Mouse (Mus musculus): ENCODE measurements around the gene Begain.

Begain gene

GRCm38 (mm10) chr12:109053020-109053806 is 14.8 kb downstream of the Begain start:
- DNase-seq (ENCODE audit: low spot score), result no peak

DNA sequence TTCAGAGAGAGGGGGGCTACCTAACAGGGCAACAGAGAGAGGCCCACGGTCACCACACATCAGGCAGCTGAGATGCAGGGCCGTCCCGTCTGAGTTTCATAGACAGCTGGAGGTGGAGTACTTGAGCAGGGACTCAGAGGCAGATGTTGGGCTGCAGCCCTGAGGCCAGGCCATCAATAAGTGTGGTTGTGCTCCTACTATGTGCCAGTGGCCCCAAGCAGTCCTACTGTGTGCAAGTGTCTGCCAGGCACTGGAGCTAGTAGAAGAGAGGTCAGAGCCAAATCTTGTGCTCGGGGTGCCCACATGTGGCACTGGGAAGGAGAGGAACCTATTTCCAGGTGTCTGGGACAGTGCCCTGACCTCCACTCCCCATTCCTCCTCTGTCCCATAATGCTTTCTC is 18.1 kb downstream of the Begain start:
- no peak for DNase-seq (ENCODE audit: low spot score)

- no peak for DNase-seq (ENCODE audit: low spot score)
Observed at GRCm38 (mm10) chr12:109045581-109045980, 22.4 kb downstream of the Begain start.

GRCm38 (mm10) chr12:109044497-109044896 is 23.5 kb downstream of the Begain start:
- no peak for DNase-seq (ENCODE audit: low spot score)

DNA sequence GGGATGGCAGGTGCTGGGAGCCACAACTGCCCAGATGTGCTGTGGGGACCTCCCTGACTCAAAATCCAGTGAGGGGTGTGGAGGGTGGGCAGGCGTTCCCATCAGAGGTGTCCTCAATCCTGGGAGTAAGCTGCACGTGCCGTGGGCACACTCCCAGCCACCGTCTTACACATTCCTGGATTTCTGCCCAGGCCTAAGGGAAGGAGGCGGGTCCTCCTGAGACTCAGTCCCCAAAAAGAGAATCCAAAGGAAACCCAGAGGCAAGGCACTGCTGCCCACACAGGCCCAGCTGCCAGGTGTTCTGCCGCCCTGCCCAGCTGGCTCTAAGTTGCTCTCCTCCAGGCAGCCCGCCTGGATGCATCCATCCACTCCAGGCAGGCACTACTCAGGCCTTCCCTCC is 28.7 kb downstream of the Begain start:
- DNase-seq (ENCODE audit: low spot score), result no peak

DNA sequence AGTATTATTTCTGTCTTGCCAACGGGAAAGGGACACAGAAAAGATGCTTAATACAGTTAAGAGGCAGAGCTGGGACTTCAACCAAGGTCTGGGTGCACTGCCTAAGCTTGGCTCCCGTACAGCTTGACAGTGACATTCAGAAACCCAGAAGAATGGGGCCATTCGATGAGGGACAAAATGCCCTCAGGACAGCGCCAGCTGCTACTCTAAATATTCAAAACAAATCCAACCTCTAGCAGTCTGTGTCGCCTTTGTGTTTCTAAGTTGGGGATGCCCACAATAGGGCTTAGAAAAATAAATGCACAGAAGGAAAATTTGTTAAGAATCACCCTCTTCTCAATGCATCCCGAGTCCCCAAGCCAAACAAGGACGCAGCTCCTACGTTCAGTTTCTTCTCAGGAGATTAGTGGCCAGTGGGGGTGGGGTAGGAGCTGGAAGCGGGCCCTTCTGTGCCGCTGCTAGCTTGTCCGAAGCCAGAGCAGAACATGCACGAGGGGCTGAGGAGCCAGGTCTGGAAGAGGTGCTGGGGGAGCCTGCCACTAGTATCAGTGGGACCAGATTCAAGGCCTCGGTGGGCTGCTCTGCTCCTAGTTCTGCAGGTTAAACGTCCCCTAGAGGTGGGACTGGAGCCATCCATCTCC is 29.7 kb downstream of the Begain start:
- DNase-seq (ENCODE audit: low spot score), result no peak

DNA sequence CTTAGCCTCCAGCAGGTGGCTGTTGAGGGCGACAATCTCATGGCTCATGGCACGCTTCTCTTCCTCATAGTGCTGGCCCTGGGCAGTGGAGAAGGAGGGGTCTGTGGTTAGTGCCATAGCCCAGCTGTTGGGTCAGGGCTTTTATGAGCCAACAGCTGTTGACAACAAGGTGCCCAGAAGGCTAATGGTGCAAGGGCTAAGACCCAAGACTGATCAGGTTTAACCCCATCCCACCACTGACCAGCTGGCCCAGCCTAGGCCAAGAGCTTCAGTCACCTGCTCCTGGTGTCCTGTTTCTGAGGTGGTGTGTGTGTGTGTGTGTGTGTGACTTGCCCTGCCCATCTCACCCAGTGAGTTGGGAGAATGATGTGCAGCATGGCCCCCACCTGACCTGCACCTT is 31.0 kb downstream of the Begain start:
- no peak for DNase-seq (ENCODE audit: low spot score)

DNA sequence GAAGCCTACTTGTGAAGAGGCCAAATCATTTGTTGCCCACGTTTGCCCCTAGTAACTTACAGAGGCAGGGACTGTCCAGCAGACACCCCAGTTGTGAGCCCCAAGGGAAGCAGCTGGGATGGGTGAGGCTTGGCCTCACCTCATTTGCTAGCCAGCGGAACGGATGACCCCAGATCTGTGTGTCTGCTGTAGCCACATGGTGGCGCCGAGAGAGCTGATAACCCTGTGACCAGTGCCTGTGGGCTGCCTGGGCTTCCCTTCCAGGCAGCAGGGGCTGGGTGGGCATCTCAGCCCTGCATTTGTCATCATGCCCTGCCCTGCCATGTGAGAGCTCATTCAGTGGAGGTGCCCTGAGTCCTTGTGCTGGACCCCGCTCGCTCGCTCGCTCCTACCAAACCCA is 44.2 kb downstream of the Begain start:
- DNase-seq (ENCODE audit: low spot score), result no peak

- no peak for DNase-seq (ENCODE audit: low spot score)
Observed at GRCm38 (mm10) chr12:109022966-109023365, 45.1 kb downstream of the Begain start.

DNA sequence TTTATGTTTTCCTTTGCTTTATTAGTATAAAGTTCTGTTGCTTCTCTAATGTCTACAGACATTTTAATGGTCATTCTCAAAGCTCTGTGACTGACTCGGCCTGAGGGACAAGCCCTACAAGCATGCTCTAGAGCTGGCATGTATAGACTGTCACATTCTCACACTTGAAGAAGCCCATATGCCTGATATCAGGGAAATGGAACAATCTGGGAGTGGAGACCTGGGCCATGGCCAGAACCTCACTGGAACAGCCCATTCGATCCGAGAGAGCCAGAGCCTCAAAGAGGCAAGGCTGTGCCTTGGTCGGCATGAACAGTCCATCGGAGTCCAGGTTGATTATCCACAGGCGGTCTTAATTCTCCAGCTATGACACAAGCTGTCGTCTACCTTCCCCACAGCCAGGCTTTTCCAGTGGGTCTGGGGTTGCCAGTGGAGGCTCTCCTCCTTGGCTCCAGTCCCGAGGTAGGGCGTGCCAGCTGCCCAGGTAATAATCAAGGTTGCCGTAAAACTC is 45.8 kb downstream of the Begain start:
- no peak for DNase-seq (ENCODE audit: low spot score)

- DNase-seq (ENCODE audit: low spot score), result no peak
Observed at GRCm38 (mm10) chr12:109010070-109010649, 57.9 kb downstream of the Begain start.

DNA sequence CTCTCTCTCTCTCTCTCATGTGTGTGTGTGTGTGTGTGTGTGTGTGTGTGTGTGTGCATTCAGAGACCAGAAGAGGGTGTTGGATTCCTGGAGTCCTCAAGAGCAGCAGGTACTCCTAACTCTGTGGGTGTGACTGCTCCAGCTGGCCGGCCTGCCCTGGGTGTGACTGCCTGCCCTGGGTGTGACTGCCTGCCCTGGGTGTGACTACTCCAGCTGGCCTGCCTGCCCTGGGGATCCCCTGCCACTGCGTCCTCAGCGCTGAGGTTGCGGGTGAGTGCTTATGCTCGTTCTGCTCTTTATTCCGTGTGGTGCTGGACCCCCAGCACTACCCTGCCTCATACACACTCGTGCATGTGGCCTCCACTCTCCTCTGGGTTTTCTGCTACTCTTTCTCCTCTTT is 65.0 kb downstream of the Begain start:
- no peak for DNase-seq (ENCODE audit: low spot score)

GRCm38 (mm10) chr12:108997249-108997648 is 70.8 kb downstream of the Begain start:
- DNase-seq (ENCODE audit: low spot score), result no peak

DNA sequence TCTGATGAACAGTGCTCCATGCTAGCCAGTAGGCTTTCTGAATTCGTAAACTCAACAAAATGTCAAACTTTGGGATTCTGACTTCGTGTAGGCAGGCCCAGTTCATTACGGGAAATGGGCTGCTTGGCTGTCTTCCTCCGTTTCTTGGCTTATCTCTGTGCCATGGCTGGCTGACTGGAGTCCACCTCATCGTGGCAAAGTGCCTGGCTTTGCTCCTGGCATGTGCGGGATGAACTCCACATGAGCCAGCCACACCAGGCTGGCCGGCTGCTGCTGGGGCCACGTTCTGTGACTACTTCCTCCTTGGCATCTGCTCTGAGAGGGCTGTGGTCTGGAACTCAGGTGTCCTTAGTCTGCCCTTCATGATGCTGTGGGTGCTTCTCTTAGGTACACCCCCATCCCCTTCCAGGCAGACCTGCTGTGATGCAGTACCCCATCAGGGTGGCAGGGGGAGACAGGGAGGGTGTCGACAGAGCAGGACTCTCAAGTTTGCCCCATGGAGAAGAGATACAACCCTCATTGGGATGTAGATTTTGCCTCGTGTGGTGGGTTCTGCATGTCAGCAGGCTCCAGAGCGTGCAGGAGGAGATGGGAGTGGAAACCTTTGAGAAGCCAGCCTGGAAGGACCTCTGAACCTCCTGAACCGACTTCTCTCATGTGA is 71.9 kb downstream of the Begain start:
- DNase-seq (ENCODE audit: low spot score), result no peak

DNA sequence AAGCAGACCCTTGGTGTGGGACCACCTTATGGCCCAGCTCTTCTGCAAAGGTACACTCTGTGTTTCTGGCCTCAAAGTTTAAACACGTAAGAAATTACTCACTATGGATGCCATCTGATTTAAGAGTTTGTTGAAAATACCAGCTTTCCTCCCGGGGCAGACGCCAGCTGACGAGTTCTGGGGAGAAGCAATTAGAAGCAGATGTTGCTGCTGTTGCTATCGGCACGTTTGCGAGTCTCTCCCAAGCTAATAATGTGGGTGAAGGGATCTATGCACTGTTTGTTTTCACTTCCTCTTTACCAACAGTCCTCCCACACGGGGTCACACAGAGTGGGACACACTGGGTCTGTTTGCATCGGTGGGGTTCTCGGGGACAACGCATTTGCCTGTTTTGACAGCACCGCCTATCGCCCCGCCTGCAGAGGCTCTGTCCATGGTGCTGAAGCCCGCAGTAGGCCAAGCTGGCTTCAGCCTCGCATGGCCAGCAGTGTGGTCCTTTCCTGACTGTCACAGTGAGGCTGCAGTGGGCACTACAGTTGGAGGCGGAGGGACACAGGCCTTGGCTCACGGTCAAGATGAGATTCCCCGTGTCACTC is 73.5 kb downstream of the Begain start:
- peak; percentile 60 for DNase-seq (ENCODE audit: low spot score)

GRCm38 (mm10) chr12:108993046-108993445 is 75.0 kb downstream of the Begain start:
- DNase-seq (ENCODE audit: low spot score), result no peak

DNA sequence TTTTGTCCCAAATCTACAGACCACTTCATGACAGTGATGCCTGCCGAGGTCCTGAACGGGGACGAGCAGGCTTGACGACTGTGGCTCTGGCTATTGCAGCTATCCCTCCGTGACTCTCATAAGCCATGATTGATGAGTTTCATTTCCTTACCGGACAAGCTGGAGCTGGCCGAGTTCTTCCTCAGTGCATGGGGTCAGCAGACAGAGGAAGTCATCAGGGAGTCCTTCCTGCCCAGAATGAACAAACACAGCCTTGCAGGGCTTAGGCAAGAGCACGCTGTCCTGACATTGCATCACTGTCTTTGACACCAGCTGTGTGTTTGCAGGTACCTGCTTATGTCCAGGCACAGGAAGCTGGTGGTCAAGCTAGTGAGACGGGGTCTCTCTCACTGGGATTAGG is 77.6 kb downstream of the Begain start:
- peak; percentile 9 for DNase-seq (ENCODE audit: low spot score)

- DNase-seq (ENCODE audit: low spot score), result no peak
Observed at GRCm38 (mm10) chr12:108987448-108987847, 80.6 kb downstream of the Begain start.

DNA sequence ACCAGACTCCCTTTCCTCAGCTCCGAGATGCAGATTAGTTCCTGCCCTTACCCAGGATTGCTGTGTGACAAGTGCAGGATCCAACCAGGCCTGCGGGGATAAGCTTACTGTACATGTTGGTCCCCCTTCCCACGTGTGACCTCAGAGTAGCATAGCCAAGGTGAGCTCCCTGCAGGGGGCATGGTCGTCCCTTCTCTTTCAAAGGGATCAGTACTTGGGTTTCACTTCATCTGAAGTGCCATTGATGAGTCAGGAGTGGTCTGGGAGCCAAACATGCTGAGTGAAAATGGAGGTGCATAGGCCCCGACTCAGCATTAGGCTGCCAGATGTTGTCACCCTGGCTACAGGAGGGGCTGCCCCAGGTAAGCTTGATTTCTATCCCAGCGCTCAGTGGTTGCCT is 83.0 kb downstream of the Begain start:
- no peak for DNase-seq (ENCODE audit: low spot score)

- no peak for DNase-seq (ENCODE audit: low spot score)
Observed at GRCm38 (mm10) chr12:108984471-108984870, 83.5 kb downstream of the Begain start.

DNA sequence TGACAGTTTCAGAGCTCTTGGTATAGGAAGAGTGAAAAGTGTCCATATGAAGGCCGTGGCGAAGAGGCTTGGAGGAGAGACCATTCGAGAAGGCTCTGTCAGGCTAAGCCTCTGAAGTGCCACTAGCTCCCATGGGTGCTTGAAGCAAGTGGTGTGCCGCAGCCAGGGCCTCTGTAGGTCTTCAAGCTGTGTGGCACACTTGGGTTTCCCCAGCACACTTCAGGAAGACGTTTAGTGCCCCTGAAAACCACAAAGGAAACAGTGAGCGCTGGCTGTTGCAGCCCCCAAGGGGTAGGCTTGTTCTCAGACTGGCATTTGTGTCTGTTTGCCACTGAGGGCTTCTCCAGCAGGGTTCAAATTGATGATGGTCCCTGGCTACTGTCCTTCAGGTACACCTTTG is 84.5 kb downstream of the Begain start:
- DNase-seq (ENCODE audit: low spot score), result no peak

DNA sequence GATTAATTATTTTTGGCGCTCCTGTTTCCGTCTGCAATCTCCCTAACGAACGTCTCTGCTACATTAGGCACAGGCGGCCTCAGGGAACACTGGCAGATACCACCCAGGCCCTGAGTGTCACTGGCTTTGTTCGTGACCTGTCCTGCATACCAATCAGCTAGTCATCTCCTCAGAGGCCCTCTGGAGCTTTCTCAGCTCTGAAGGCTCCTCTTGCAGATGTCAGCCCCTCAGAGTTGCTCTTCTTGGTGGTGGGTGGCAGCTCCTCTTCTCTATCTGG is 85.4 kb downstream of the Begain start:
- DNase-seq (ENCODE audit: low spot score), result no peak

Data from lung, postnatal 25 days (tissue).